Mouse (Mus musculus) brain, embryonic 14.5 days (tissue): ENCODE data around the gene Cox17. TPM values are rescaled to one million over a fixed set of nuclear protein-coding genes. Genes with fewer than 3 reads are reported as not detected.

Experiments used
- DNase-seq: peaks from one replicate; pipeline ENCODE4 v3.0.0-alpha.2; 2011; ENCODE audit warnings: low read depth
- CTCF ChIP-seq: fragments of 200-500 bp; IDR thresholded peaks from 2 replicates; pipeline ENCODE4 v1.5.1; 2012; ENCODE audit warnings: inconsistent platforms, mild to moderate bottlenecking, moderate library complexity, borderline replicate concordance; ENCODE audit not compliant: insufficient read depth, insufficient read length; ENCODE audit errors: extremely low read depth
- POLR2A ChIP-seq: fragments of 200-500 bp; IDR thresholded peaks from 2 replicates; pipeline ENCODE4 v1.6.1; 2012; ENCODE audit warnings: mild to moderate bottlenecking, inconsistent platforms, borderline replicate concordance; ENCODE audit not compliant: poor library complexity, insufficient read depth, insufficient read length, severe bottlenecking; ENCODE audit errors: extremely low read depth
- polyA plus RNA-seq: library from polyadenylated mRNA; depleted of rRNA; stranded (reverse); fragments of >200 nt; gene quantifications from 2 replicates; pipeline ENCODE4 v1.2.3, GENCODE M21; 2012

The Cox17 gene
- polyA plus RNA-seq, 1 experiment = 62.9 TPM

- DNase-seq = no peak
- TF ChIP-seq POLR2A (no peak), CTCF (no peak)
Observed at GRCm38 (mm10) chr16:38352851-38353250, 6.1 kb downstream of the Cox17 start.

GRCm38 (mm10) chr16:38353642-38354041, 6.9 kb downstream of the Cox17 start:
- TF ChIP-seq POLR2A (no peak), CTCF (no peak)

DNA sequence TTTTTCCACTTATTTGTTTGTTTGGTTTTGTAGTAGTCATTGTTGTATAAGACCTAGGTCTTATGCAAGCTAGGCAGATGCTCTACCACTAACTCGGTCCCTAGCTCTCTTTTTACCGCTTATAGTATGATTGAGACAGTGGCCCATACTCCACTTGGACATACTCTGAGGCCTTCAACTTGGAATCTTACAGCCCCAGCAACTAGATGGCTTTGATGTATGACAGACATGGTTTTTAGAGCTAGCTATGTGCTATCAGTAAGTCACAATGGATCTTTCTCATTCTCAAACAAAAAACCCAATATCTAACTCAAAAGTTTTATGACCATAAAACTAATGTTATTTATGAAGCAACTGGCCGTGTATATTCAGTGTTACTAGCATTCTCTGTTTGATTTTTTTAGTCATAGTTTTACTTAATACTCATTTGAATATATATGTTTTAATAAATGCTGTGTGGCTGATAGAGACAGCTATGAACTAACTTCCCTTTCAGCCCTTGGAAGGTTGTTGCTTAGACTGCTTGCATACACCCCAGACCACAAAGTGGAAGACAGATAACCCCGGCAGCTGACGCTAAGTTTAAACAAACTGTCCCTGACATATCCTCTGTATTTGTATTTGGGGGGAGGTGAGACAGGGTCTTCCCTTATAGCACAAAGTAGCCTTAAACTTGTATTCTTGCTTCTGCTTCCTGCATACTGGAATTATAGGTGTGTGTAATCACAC, 7.6 kb downstream of the Cox17 start:
- DNase-seq = no peak
- no peak for TF ChIP-seq POLR2A
- TF ChIP-seq CTCF = no peak

More at GRCm38 (mm10) chr16:38353642-38354041, 6.9 kb downstream of the Cox17 start:
- DNase-seq = no peak

- TF ChIP-seq CTCF (no peak), POLR2A (no peak)
- no peak for DNase-seq
Observed at GRCm38 (mm10) chr16:38358256-38358812, 11.5 kb downstream of the Cox17 start.

DNA sequence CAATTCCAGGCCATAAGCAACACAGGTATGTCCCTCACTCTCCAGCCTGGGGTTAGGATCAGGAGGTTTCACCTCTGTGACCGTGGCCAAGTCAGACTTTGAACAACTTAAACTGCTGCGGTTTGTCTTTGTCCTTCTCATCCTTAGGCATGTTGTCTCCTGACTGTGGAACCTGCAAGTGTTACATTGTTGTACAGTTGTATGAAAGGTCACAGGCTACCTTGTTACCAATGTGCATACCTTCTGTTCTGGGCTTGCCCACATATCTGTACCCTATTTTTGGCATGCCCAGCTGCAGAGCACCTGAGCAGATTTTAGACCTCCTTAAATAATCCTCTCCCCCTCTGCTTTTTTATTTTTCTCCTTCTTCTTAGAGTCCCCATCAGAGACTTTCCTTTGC, 12.4 kb downstream of the Cox17 start:
- no peak for DNase-seq

GRCm38 (mm10) chr16:38359857-38360256, 13.1 kb downstream of the Cox17 start:
- DNase-seq = no peak
- no peak for TF ChIP-seq CTCF
- TF ChIP-seq POLR2A = no peak

More for the DNA sequence above, 12.4 kb downstream of the Cox17 start:
- TF ChIP-seq CTCF (no peak), POLR2A (no peak)

GRCm38 (mm10) chr16:38360317-38360716, 13.5 kb downstream of the Cox17 start:
- no peak for TF ChIP-seq CTCF
- TF ChIP-seq POLR2A = no peak
- peak; percentile 45 for DNase-seq

- no peak for DNase-seq
- TF ChIP-seq CTCF (no peak), POLR2A (no peak)
Observed at GRCm38 (mm10) chr16:38361933-38362332, 15.1 kb downstream of the Cox17 start, which contains the start of gene Popdc2. Gene Popdc2, plus strand, starts transcription at chr16:38362209.

GRCm38 (mm10) chr16:38362493-38363255, 15.9 kb downstream of the Cox17 start:
- no peak for DNase-seq
- no peak for TF ChIP-seq POLR2A
- TF ChIP-seq CTCF = no peak

DNA sequence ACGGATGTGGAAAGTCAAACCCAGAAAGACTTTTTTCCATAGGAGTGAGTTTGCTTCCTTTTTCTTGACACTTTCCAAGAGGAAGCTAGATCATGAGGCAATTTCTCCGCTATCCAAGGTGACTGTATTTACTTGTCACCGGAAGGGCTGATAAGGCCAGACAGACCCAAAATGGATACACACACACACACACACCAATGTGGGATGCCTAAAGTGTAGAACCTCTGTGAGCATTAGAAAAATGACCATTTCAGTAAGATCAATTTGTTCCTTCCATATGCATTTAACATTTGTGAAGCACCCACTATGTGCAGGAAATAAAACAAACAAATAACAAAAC, 16.4 kb downstream of the Cox17 start:
- TF ChIP-seq CTCF (no peak), POLR2A (no peak)
- DNase-seq = no peak

GRCm38 (mm10) chr16:38363657-38364056, 16.9 kb downstream of the Cox17 start:
- no peak for DNase-seq
- TF ChIP-seq POLR2A (no peak), CTCF (no peak)

- TF ChIP-seq POLR2A (no peak), CTCF (no peak)
- DNase-seq = no peak
Observed at GRCm38 (mm10) chr16:38365390-38365789, 18.6 kb downstream of the Cox17 start.

DNA sequence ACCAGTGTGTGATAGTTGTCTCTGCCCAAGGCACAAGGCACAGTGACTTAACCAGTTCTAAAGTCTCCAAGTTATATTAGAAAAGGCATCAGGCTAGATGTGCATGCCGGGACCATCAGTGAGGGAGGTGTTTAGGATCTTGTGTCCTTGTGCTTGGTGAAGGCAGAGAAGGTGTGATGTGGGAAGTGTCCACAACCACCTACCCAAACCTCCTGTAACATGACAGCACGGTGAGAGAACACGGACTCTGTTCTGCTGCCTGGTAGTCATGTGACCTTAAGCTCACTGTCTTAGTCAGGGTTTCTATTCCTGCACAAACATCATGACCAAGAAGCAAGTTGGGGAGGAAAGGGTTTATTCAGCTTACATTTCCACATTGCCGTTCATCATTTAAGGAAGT, 19.4 kb downstream of the Cox17 start:
- TF ChIP-seq CTCF (no peak), POLR2A (no peak)
- no peak for DNase-seq
